Mouse (Mus musculus): Measurements from ENCODE around the gene Lrrk1. TPM values are rescaled to one million over a fixed set of nuclear protein-coding genes. Genes with fewer than 3 reads are reported as not detected.

Gene Lrrk1
- total RNA-seq, 1 experiment, result 7.4 TPM

- H3K36me3 ChIP-seq (ENCODE audit: control insufficient read depth, insufficient read depth, low read length, poor library complexity, severe bottlenecking), result peaks cover 7% of the 10 kb centered on the region; the same call in 1 of the 2 replicates
- H3K9me3 ChIP-seq (ENCODE audit: control insufficient read depth, insufficient read depth, low read depth, low read length), result no peaks in the 10 kb centered on the region
- H3K4me3 ChIP-seq (ENCODE audit: insufficient read depth in 1 of 2, low read depth in 1 of 2, low read length in 2 of 2, poor library complexity in 1 of 2, severe bottlenecking in 1 of 2), result no peak overlapping the region
- in situ Hi-C loops (cut with MboI; ENCODE audit: low sequenced_read_pairs in 2 of 2, unreplicated experiment in 2 of 2), result no loop called here
- no peak for TF ChIP-seq ZNF384 (IDR thresholded peaks at IDR 0.05; ENCODE audit: low read depth, low read length)
- no peak for TF ChIP-seq ZC3H11A (IDR thresholded peaks at IDR 0.05; ENCODE audit: borderline replicate concordance, low read depth, low read length)
- no peak for TF ChIP-seq MAFK (IDR thresholded peaks at IDR 0.05; ENCODE audit: insufficient read depth, low read depth, low read length)
- no peak for TF ChIP-seq CHD2 (IDR thresholded peaks at IDR 0.05; ENCODE audit: low read depth, low read length)
- TF ChIP-seq HCFC1 (IDR thresholded peaks at IDR 0.05; ENCODE audit: borderline replicate concordance, insufficient read depth, low read length), result no peak
- H3K9ac ChIP-seq (ENCODE audit: insufficient read depth, low read depth, low read length, poor library complexity, severe bottlenecking), result no peak overlapping the region
- H3K27ac ChIP-seq (ENCODE audit: insufficient read depth, low read depth, low read length, poor library complexity, severe bottlenecking), result no peak overlapping the region
- H3K4me1 ChIP-seq (ENCODE audit: control insufficient read depth in 2 of 2, insufficient read depth in 2 of 2, low read length in 2 of 2, poor library complexity in 1 of 2), result no peaks in the 10 kb centered on the region; a peak in 1 of 4 replicates
- no peak for DNase-seq (ENCODE audit: low read depth, low spot score)
These were observed 211.2 kb downstream of the Lrrk1 start for GRCm38 (mm10) chr7:66176929-66177328.

Other genes with a start within 250 kb of the Lrrk1 start
- gene Gm10974, start 22.4 kb downstream of the Lrrk1 start, total RNA-seq (2012; rRNA removed), result not detected in 2 replicates
- 11.8 and 12.4 TPM in 2 replicates for gene Aldh1a3, start 39.2 kb upstream of the Lrrk1 start, total RNA-seq (2012; rRNA removed)

All from ES-E14 (cell line).